Mouse (Mus musculus): ENCODE data around the gene Tmem132a.

Tmem132a gene

GRCm38 (mm10) chr19:10869886-10870527 is at the start of gene Tmem132a:
Tmem132a (minus strand) TSS chr19:10869940.
- peak; percentile 57 for DNase-seq (ENCODE audit: low spot score)

- no peak for DNase-seq (ENCODE audit: low spot score)
Observed at GRCm38 (mm10) chr19:10918321-10918991, 48.7 kb upstream of the Tmem132a start.

GRCm38 (mm10) chr19:10916506-10916905 is 46.8 kb upstream of the Tmem132a start:
- no peak for DNase-seq (ENCODE audit: low spot score)

- DNase-seq (ENCODE audit: low spot score) = no peak
Observed at GRCm38 (mm10) chr19:10914870-10915269, 45.1 kb upstream of the Tmem132a start.

- DNase-seq (ENCODE audit: low spot score) = no peak
Observed at GRCm38 (mm10) chr19:10914291-10914690, 44.6 kb upstream of the Tmem132a start.

GRCm38 (mm10) chr19:10909087-10909721 is 39.5 kb upstream of the Tmem132a start:
- peak; percentile 4 for DNase-seq (ENCODE audit: low spot score)

- peak; percentile 64 for DNase-seq (ENCODE audit: low spot score)
Observed at GRCm38 (mm10) chr19:10907891-10908290, 38.2 kb upstream of the Tmem132a start.

- DNase-seq (ENCODE audit: low spot score) = no peak
Observed at GRCm38 (mm10) chr19:10905728-10906000, 35.9 kb upstream of the Tmem132a start.

GRCm38 (mm10) chr19:10904927-10905727 is 35.4 kb upstream of the Tmem132a start:
- DNase-seq (ENCODE audit: low spot score) = peak; percentile 81

GRCm38 (mm10) chr19:10904512-10904911 is 34.8 kb upstream of the Tmem132a start:
- no peak for DNase-seq (ENCODE audit: low spot score)

GRCm38 (mm10) chr19:10901046-10901445 is 31.3 kb upstream of the Tmem132a start:
- no peak for DNase-seq (ENCODE audit: low spot score)

- no peak for DNase-seq (ENCODE audit: low spot score)
Observed at GRCm38 (mm10) chr19:10900315-10900714, 30.6 kb upstream of the Tmem132a start.

- no peak for DNase-seq (ENCODE audit: low spot score)
Observed at GRCm38 (mm10) chr19:10897491-10897890, 27.8 kb upstream of the Tmem132a start.

- no peak for DNase-seq (ENCODE audit: low spot score)
Observed at GRCm38 (mm10) chr19:10896849-10897248, 27.1 kb upstream of the Tmem132a start.

GRCm38 (mm10) chr19:10895708-10896107 is 26.0 kb upstream of the Tmem132a start:
- DNase-seq (ENCODE audit: low spot score) = no peak

GRCm38 (mm10) chr19:10895016-10895528 is 25.3 kb upstream of the Tmem132a start, which contains the start of gene Prpf19:
Prpf19 (plus strand) TSS chr19:10895231.
- peak; percentile 98 for DNase-seq (ENCODE audit: low spot score)

- DNase-seq (ENCODE audit: low spot score) = peak; percentile 38
Observed at GRCm38 (mm10) chr19:10892201-10892600, 22.5 kb upstream of the Tmem132a start.

- DNase-seq (ENCODE audit: low spot score) = peak; percentile 94
Observed at GRCm38 (mm10) chr19:10881426-10882154, 11.8 kb upstream of the Tmem132a start, which contains the start of gene Tmem109. Tmem109 (minus strand) TSS chr19:10882001.

- no peak for DNase-seq (ENCODE audit: low spot score)
Observed at GRCm38 (mm10) chr19:10880975-10881425, 11.3 kb upstream of the Tmem132a start.

GRCm38 (mm10) chr19:10880085-10880974 is 10.6 kb upstream of the Tmem132a start:
- DNase-seq (ENCODE audit: low spot score) = peak; percentile 79

All from lung, postnatal 25 days (tissue).